Mouse (Mus musculus) heart, postnatal 10 days (tissue): ENCODE measurements around the gene Banf1. TPM values are rescaled to one million over a fixed set of nuclear protein-coding genes. Genes with fewer than 3 reads are reported as not detected.
"Not testable (repeated sequence)": the region's sequence is repeated elsewhere in the genome, so short reads cannot be mapped to it uniquely, and the experiment has no call there.

Experiments used
- DNase-seq, 2 experiments: peaks; one replicate each; pipeline ENCODE4 v3.0.0; 2021
- intact Hi-C: fragments of 180-260 bp; cut with DNase I; formaldehyde crosslinking; loops from one replicate; pipeline ENCODE4 v1.15.1; 2025
- total RNA-seq, 2 experiments: library from RNA; stranded (reverse); gene quantifications; 2 replicates each; pipeline ENCODE4 v1.2.3; 2021

Gene Banf1
- 100 to 1,000 TPM; 173 to 178 TPM for total RNA-seq

DNA sequence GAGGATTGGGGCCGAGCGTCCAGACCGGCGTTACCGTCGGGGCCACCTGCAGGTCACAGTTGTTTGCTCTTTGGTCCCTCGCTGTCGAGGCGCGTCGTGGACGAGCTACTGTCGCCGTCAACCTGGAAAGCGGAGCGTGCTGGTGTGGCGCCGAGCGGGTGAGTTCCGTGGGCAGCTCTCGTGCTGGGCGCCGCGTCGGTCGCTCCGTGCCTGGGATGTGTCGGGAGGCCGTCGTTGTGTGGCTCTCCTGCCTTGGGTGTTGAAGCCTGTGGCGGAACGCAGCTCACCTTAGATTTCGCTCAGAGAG is at the start of gene Banf1:
Gene Banf1, minus strand, starts transcription at position 116 of the 307 bp plus-strand sequence.
- DNase-seq = no peak
- intact Hi-C loops = loop anchor here (2.0 to 5.0 kb wide), 2 partner anchors 62 to 120 kb away; partner anchors contain the start of gene Mus81

DNA sequence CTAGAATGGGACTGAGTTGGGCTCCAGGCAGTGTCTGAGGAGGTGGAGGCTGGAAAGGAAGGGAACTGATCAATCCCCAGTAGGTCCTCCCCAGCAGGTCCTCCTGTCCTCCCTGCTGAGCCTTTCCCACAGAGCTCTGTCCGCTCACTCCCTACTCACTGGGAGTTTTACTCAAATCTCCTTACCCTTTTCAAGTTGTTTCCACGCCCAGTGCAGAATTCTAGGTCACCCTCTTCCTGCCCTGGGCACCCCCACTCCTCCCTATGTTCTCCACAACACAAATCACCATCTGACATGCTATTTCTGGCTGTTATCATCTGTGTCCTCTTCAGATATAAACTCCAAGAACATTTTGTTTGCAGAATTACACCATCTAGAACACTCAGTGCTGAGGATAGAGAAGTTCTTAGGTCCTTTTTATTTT is 47.6 kb upstream of the Banf1 start:
- peak in 1 of 2 experiments; percentile 46 for DNase-seq
- intact Hi-C loops = no loop called here

DNA sequence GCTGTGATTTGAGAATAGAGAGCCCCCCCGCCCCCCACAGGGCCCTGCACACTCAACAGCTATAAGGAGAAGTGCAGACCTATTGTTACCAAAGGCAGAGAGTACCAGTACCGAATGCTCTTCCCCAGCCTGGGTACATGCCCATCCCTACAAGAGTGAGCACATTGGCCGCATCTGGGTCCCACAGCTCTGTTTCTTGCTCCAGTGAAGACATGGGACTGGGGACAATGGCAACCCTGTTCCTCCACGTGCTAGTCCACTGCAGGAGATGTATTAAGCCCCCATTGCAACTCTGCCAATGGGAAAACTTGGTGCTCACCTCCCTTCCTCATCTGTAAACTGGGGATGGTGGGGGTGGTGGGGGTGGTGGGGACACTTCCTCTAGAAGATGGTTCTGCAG is 46.9 kb upstream of the Banf1 start:
- intact Hi-C loops = no loop called here
- no peak for DNase-seq

DNA sequence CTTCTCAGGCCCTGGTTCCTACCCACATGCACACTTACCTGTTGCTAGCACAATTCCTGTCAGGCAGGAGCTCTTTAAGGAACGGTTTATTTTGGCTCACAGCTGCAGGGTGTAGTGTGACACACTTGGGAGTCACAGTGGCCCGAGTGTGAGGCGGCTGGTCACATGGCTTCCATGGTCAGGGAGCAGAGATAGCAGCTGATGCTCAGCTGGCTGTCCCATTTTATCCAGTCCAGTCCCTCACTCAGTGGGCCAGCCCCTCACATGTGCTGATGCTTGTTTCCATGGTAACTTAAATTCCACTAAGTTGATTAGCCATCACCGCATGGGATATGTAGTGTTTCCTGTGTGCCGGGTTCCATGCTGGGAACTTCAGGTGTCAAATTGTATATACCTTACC is 45.0 kb upstream of the Banf1 start:
- intact Hi-C loops = no loop called here
- DNase-seq = no peak

DNA sequence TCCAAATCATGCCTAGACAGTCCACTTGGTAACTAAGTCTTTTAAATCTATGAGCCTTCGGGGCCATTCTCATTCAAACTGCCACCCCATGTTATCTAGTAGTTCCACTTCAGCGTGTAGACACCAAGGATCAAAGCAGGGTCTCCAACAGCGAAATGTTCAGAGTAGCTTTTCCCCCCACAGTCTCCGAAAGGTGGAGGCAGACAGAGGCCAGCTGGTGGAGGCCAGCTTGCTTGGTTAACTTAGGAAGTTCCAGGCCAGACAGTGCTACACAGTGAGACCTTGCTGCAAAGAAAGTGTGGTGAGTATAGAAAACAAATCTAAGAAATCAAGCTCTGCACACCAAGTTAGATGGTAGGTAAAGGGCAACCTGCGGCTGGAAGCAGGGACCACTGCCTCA is 43.7 kb upstream of the Banf1 start:
- intact Hi-C loops = no loop called here
- DNase-seq = no peak

DNA sequence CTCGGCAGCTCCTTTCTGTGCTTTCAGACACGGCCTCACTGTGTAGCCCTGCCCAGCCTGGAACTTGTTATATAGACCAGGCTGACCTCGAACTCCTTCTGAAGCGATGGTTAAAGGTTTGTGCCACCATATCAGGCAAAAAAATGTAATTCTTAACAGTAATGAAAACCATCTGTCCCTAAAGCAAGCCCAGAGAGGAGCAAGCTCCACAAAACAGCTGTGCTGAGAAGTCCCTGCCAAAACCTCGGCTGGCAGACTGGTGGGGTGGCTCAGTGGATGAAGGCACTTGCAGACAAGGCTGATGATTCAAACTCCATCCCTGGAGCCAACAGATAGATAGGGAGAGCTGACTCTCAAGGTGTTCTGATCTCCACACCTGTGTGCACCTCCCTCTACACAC is 42.1 kb upstream of the Banf1 start:
- DNase-seq = peak; percentile 68 to 78
- intact Hi-C loops = no loop called here

DNA sequence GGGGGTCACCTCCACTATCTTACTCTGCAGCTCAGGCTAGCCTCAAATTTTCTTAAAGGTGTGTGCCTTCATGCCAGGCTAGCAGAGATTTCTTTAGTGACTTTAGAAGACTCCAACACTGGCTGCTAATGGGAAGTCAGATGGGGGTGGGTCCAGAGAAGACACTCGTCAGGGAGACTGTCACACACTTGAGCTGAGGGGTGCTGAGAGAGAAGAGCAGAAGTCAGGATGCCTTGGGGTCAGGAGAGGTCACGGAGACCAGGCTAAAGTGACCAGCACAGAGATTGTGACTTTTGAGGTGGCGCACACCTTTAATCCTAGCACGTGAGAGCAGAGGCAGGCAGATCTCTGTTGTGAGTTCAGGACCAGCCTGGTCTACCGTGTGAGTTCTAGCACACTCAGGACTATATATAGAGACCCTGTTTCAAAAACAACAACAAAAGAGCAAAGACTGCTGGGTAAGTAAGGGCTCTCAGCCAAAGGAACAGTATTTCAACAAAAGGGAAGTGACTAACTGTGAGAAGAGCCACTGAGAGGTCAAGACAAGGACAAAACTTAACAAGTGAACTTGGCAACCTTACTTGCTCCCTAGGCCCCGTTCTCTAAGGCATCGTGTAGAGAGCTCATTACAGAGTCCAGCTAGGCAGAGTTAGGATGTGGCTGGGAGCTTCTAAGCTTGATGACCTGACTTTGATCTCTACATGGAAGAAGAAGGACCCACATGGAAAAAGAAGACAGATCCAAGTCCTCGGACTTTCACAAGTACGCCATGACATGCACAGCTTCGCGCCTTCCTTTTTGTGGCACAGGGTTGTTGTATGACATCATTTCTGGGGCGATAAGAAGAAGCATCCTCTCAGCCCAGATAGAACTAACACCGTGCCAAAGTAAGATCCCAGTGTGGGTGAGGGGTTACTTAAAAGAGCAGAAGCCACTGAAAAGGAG is 41.4 kb upstream of the Banf1 start:
- DNase-seq = peak; percentile 56 to 61
- intact Hi-C loops = no loop called here

DNA sequence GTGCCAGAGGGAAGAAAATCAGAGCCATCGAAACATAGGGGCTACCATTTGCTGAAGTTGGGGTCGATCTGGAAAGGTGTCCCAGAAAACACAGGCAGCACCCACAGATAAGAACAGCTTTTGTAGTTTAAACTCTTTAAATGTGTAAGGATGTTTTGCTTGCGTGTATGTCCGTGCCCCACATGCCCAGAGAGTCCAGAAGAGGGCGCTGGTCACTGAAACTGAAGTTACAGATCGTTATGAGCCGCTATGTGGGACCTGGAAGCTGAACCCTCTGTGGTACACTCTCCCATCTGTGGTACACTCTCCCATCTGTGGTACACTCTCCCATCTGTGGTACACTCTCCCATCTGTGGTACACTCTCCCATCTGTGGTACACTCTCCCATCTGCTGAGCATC is 40.2 kb upstream of the Banf1 start:
- DNase-seq = peak; percentile 62 to 74
- intact Hi-C loops = loop anchor here (2.0 kb wide), 1 partner anchor 22 kb away; no protein-coding TSS in a partner anchor

DNA sequence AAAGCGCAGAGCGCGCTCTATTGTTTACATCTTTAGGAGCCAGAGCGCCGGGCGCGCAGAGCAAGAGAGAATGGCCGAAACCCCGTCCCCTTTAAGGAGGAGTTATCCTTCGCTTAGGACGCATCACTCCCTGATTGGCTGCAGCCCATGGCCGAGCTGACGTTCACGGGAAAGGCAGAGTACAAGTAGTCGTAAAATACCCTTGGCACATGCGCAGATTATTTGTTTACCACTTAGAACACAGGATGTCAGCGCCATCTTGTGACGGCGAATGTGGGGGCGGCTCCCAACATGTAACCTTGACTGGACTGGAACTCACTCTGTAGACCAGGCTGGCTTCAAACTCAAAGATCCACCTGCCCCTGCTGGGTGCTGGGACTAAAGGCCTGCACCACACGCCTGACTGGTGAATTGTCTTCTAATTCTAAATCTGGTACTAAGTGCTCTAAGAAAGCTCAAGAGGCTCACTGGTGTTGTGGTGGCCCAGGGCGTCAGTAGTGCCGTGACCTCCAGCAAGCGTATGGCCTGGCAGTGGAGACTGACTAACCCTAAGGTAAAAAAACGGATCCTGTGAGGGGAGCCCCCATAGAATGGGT is 39.7 kb upstream of the Banf1 start:
- peak in 1 of 2 experiments; percentile 58 for DNase-seq
- intact Hi-C loops = loop anchor here (2.0 kb wide), 1 partner anchor 22 kb away; no protein-coding TSS in a partner anchor

DNA sequence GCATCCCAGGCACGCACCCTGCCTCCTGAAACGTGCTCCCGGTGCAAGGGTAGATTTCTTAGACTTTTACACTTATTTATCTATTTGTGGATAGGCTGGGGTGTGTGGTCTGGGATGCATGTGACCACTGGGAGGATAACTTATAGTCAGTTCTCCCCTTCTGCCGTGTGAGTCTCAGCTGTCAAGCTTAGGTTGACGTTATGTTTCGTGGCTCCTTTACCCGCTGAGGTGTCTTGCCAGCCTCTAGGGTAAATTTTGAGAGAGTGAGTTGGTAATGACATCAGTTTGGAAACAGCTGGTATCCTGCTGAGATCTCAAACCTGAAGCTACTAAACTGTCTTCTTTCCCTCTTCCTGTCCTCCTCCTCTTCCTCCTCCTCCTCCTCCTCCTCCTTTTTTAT is 39.0 kb upstream of the Banf1 start:
- no peak for DNase-seq
- intact Hi-C loops = loop anchor here (2.0 kb wide), 1 partner anchor 23 kb away; no protein-coding TSS in a partner anchor

DNA sequence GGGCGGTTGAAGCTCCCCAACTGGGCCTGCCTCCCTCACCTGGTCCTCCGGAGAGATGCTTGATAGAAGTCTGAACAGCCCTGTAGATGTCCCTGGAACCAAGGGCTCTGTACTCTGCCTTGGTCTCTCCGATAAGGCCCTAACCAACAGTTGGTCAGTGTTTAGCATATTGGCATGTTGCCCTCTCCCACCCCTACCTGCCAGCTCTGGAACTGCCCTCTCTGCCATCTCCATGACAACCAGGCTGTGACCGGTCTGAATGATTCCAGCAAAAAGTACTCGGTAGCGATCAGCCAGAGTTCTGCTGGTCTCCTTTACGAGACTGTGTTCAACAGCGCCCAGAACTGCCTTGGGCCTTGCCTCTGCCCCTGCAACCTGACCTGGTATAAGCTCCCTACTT is 35.3 kb upstream of the Banf1 start, which contains the start of gene Tsga10ip:
Gene Tsga10ip, minus strand, starts transcription at position 234 of the 400 bp plus-strand sequence.
- no peak for DNase-seq
- intact Hi-C loops = no loop called here

DNA sequence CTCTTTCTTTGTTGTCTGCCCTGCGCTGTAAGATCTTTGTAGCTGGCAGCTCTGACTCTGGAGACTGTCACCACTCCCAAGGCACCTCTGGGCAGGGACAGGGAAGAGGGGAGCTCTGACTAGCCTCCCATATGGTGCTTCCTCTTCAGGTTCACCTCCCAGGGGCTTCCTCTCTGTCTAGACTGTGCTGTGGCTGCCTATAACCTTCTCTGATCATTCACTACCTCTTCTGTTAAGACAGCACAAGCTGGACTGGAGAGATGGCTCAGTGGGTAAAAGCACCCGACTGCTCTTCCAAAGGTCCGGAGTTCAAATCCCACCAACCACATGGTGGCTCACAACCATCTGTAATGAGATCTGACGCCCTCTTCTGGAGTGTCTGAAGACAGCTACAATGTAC is 34.1 kb upstream of the Banf1 start:
- intact Hi-C loops = not testable (repeated sequence)

DNA sequence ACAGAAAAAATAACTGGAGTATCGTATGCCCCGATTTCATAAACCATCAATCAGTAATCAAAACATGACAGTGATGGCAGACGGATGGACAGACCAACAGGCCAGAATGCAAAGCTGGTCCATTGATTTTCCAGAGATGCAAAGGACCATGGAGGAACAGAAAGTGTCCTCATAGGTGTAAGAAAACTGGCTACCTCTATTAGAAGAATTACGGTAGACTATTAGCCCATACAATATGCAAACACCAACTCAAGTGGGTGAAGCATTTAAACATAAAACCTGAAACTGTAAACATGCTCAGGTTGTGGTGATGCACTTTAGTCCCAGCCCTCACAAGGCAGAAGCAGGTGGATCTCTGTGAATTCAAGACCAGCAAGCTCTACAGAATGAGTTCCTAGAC is 28.4 kb upstream of the Banf1 start:
- no peak for DNase-seq
- intact Hi-C loops = no loop called here

More for the DNA sequence above, 34.1 kb upstream of the Banf1 start:
- DNase-seq = not testable (repeated sequence)

DNA sequence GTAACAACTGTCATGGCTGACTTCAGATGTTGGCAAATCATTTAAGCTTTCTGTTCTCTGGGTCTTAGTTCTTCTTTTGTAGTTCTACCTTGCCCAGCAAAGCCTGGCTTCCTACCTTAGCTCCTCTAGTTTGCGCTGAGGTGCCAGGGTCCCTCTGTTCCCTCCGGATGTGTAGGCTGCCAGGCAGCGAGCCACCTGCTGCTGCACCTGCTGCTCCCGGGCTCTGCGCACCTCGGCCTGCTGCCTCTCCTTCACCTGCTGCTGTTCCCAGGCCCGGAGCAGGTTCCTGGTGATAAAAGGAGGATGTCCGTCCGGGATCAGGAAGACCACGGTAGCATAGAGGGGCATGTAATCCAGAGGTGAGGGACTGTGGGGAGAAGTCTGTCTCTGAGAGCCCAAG is 27.2 kb upstream of the Banf1 start:
- intact Hi-C loops = no loop called here

DNA sequence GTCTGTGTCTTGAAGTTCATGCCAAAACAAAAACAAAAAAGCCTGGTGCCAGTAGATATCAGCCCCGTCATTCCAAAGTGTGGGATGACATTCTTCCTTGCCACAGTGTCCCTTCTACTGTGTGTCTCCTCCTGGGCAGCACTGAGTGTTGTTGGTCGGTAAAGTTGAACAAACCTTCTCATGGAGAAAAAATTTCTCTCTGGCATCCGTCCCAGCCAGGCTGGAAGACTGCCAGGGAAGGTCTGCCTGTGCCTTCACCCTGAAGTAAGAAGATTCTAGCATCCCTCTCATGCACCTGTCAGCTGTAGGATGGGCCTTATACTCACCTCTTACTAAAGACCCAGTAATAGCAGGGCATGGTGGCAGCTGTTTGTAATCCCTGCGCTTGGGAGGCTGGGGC is 25.9 kb upstream of the Banf1 start:
- intact Hi-C loops = no loop called here
- peak; percentile 64 to 72 for DNase-seq

More for the DNA sequence above, 27.2 kb upstream of the Banf1 start:
- DNase-seq = no peak

DNA sequence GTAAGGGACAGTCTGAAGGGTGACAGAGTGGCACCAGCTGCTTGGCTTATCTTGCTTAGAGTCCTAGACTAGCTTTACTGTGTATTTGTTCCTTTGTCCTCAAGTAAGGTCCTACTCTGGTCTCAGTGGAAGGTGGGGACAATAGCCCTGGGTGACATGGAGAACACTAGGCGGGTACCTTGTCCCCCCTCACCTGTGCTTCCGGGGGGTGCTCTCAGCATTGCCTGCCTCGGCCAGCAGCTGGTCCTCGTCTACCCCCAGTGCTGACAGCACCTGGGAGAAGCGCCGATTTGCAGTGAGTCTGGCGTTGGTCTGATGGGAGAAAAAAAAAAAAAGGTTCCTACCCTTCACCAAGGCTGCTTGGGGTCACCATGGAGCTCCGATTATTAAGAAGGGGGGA is 23.4 kb upstream of the Banf1 start:
- intact Hi-C loops = loop anchor here (2.0 kb wide), 1 partner anchor 32 kb away; no protein-coding TSS in a partner anchor
- no peak for DNase-seq

DNA sequence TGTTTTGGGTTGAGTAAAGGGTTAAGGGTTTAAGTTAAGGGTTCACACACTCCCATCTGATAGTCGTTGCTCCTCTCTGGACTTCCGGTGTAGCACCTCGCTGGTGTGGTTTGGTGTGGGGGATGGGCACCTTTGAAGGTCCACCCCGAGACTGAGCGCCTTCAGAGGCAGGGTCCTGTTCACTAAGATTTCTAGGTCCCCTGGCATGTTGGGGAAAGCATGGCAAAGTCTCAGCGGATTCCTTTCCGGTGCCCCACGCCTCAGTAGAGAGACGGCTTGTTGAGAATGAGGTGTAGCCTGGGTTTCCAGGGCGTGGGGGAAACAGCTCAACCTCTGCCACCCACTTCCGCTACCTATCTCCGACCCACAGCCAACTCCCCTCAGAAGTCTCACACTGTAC is 22.7 kb upstream of the Banf1 start:
- intact Hi-C loops = loop anchor here (2.0 kb wide), 1 partner anchor 33 kb away; no protein-coding TSS in a partner anchor
- DNase-seq = peak; percentile 30 to 54

DNA sequence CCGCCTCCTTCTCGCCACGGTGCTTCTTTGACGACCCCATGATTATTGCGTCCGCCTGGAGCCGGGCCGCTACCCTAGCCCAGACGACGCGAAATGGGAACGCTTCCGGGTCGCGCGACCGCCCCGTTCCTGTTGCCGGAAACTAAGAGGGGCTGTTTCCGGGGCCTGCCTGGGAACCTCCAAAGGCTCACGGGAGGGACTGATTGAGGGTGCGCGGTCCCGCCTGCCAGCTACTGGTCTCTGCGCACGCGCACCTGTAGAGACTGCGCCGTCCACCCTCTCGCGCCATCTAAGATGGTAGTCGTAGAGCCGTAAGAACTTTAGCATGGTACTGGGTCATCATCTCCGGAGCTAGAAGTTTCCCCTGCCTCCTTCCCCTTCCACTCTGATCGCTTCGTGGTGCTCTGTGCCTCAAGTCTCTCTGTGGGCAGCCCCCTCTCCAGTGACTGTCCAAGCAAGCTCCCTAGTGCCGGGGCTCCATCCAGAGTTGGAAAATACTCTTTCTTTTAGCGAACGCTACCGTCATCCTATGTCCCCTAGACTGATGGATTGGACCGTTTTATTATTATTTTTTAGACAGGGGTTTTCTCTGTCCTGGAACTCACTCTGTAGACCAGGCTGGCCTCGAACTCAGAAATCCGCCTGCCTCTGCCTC is 21.7 kb upstream of the Banf1 start, which contains the start of gene Sart1:
Gene Sart1, minus strand, starts transcription at position 116 of the 655 bp plus-strand sequence.
- peak; percentile 96 for DNase-seq
- intact Hi-C loops = loop anchor here (1.0 kb wide), 1 partner anchor 22 kb away; the partner anchor contains the start of gene Eif1ad

DNA sequence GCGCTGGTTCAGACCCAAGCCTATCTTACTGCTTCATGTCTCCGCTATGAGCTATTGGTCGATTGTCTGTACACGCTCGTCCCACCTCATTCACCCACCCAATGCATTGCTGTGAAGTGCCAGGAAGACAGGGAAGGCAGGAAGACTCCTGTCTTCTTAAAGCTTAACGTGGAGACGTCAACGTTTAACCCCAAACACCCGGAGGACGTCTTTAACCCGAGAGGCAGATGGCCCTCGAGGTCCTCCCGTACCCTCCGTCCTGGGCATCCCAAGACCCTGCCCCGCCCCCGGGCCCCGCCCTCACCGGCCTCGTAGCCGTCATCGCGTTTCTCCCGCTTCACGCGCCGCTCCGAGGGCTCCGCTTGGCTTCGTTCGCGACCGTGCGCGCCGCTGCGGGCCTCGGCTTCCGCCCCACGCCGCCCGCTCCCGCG is 21.1 kb upstream of the Banf1 start:
- peak in 1 of 2 experiments; percentile 52 for DNase-seq
- intact Hi-C loops = loop anchor here (1.0 kb wide), 1 partner anchor 22 kb away; the partner anchor contains the start of gene Eif1ad

DNA sequence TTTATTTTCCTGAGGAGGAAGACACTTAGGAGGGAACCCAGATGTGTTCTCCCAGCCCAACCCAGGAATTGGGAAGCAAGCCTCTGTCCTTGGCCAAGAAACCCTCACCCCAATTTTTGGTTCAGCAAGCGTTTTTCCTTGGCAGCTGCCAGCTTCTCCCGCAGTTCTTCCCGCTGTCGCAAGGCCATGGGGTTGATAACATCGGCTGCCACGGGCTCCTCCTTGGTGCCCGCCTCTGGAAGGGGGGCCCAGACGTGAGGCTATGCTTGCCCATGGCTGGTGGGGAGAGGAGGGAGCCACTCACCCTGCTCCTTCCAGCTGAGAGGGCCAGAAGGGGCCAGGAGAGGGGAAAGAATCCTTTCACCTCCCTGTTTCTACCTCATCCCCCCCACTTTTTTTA is 17.7 kb upstream of the Banf1 start:
- DNase-seq = no peak
- intact Hi-C loops = no loop called here

DNA sequence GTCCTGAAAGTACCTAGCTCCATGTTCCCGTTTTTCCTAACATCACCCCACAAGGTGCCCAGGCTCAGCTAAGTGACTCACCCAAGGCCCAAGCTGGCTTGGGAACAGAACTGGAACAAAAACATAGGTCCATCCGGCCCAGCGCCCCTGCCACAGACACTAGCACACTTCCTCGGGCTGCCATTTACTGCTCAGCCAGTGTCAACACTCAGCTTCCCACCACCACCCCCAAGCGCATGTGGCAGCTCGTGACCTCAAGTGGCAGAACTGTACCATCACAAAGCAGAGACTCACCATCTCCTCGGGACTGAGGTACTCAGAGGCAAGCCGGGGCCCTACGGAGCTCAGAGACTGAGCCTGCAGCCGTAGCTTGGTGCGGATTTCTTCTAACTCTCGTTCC is 16.4 kb upstream of the Banf1 start:
- DNase-seq = no peak
- intact Hi-C loops = no loop called here
